Mouse (Mus musculus): ENCODE measurements around the gene Tiam2. TPM values are rescaled to one million over a fixed set of nuclear protein-coding genes. Genes with fewer than 3 reads are reported as not detected.

The Tiam2 gene
- total RNA-seq, 1 experiment: 3.1 TPM

- no peak overlapping the region for H3K9ac ChIP-seq (ENCODE audit: insufficient read depth, low read depth, low read length, poor library complexity, severe bottlenecking)
- no peaks in the 10 kb centered on the region for H3K9me3 ChIP-seq (ENCODE audit: control insufficient read depth, insufficient read depth, low read depth, low read length)
- in situ Hi-C loops (cut with MboI; ENCODE audit: low sequenced_read_pairs in 2 of 2, unreplicated experiment in 2 of 2): no loop called here
- H3K36me3 ChIP-seq (ENCODE audit: control insufficient read depth, insufficient read depth, low read length, poor library complexity, severe bottlenecking): no peaks in the 10 kb centered on the region
- 0 out of 4 replicates have a peak, but pooled peaks cover 0 to 3% of the 10 kb centered on the region in 2 experiments for H3K4me1 ChIP-seq (ENCODE audit: control insufficient read depth in 2 of 2, insufficient read depth in 2 of 2, low read length in 2 of 2, poor library complexity in 1 of 2)
- no peak for DNase-seq (ENCODE audit: low read depth, low spot score)
- no peak overlapping the region for H3K27ac ChIP-seq (ENCODE audit: insufficient read depth, low read depth, low read length, poor library complexity, severe bottlenecking)
- TF ChIP-seq HCFC1 (IDR thresholded peaks at IDR 0.05; ENCODE audit: borderline replicate concordance, insufficient read depth, low read length) (no peak), ZC3H11A (IDR thresholded peaks at IDR 0.05; ENCODE audit: borderline replicate concordance, low read depth, low read length) (no peak), MAFK (IDR thresholded peaks at IDR 0.05; ENCODE audit: insufficient read depth, low read depth, low read length) (no peak), CHD2 (IDR thresholded peaks at IDR 0.05; ENCODE audit: low read depth, low read length) (no peak), ZNF384 (IDR thresholded peaks at IDR 0.05; ENCODE audit: low read depth, low read length) (no peak)
- H3K4me3 ChIP-seq (ENCODE audit: insufficient read depth in 1 of 2, low read depth in 1 of 2, low read length in 2 of 2, poor library complexity in 1 of 2, severe bottlenecking in 1 of 2): no peak overlapping the region
Measured at GRCm38 (mm10) chr17:3407051-3407450, 80.7 kb downstream of the Tiam2 start.

- peaks cover 2 to 6% of the 10 kb centered on the region in 2 experiments; a peak in 1 of 4 replicates for H3K4me1 ChIP-seq (ENCODE audit: control insufficient read depth in 2 of 2, insufficient read depth in 2 of 2, low read length in 2 of 2, poor library complexity in 1 of 2)
- no peak overlapping the region for H3K27ac ChIP-seq (ENCODE audit: insufficient read depth, low read depth, low read length, poor library complexity, severe bottlenecking)
- TF ChIP-seq ZNF384 (IDR thresholded peaks at IDR 0.05; ENCODE audit: low read depth, low read length) (no peak), HCFC1 (IDR thresholded peaks at IDR 0.05; ENCODE audit: borderline replicate concordance, insufficient read depth, low read length) (no peak), MAFK (IDR thresholded peaks at IDR 0.05; ENCODE audit: insufficient read depth, low read depth, low read length) (no peak), CHD2 (IDR thresholded peaks at IDR 0.05; ENCODE audit: low read depth, low read length) (no peak), ZC3H11A (IDR thresholded peaks at IDR 0.05; ENCODE audit: borderline replicate concordance, low read depth, low read length) (no peak)
- DNase-seq (ENCODE audit: low read depth, low spot score): no peak
- no peak overlapping the region for H3K4me3 ChIP-seq (ENCODE audit: insufficient read depth in 1 of 2, low read depth in 1 of 2, low read length in 2 of 2, poor library complexity in 1 of 2, severe bottlenecking in 1 of 2)
- H3K9ac ChIP-seq (ENCODE audit: insufficient read depth, low read depth, low read length, poor library complexity, severe bottlenecking): no peak overlapping the region
- H3K36me3 ChIP-seq (ENCODE audit: control insufficient read depth, insufficient read depth, low read length, poor library complexity, severe bottlenecking): no peaks in the 10 kb centered on the region
- in situ Hi-C loops (cut with MboI; ENCODE audit: low sequenced_read_pairs in 2 of 2, unreplicated experiment in 2 of 2): no loop called here
- no peaks in the 10 kb centered on the region for H3K9me3 ChIP-seq (ENCODE audit: control insufficient read depth, insufficient read depth, low read depth, low read length)
Measured at GRCm38 (mm10) chr17:3410307-3410706, 83.9 kb downstream of the Tiam2 start.

- TF ChIP-seq ZNF384 (IDR thresholded peaks at IDR 0.05; ENCODE audit: low read depth, low read length) (no peak), ZC3H11A (IDR thresholded peaks at IDR 0.05; ENCODE audit: borderline replicate concordance, low read depth, low read length) (no peak), CHD2 (IDR thresholded peaks at IDR 0.05; ENCODE audit: low read depth, low read length) (no peak), HCFC1 (IDR thresholded peaks at IDR 0.05; ENCODE audit: borderline replicate concordance, insufficient read depth, low read length) (no peak), MAFK (IDR thresholded peaks at IDR 0.05; ENCODE audit: insufficient read depth, low read depth, low read length) (no peak)
- no peak overlapping the region for H3K27ac ChIP-seq (ENCODE audit: insufficient read depth, low read depth, low read length, poor library complexity, severe bottlenecking)
- in situ Hi-C loops (cut with MboI; ENCODE audit: low sequenced_read_pairs in 2 of 2, unreplicated experiment in 2 of 2): no loop called here
- H3K36me3 ChIP-seq (ENCODE audit: control insufficient read depth, insufficient read depth, low read length, poor library complexity, severe bottlenecking): no peaks in the 10 kb centered on the region
- H3K4me3 ChIP-seq (ENCODE audit: insufficient read depth in 1 of 2, low read depth in 1 of 2, low read length in 2 of 2, poor library complexity in 1 of 2, severe bottlenecking in 1 of 2): no peak overlapping the region
- H3K9me3 ChIP-seq (ENCODE audit: control insufficient read depth, insufficient read depth, low read depth, low read length): no peaks in the 10 kb centered on the region
- no peak overlapping the region for H3K9ac ChIP-seq (ENCODE audit: insufficient read depth, low read depth, low read length, poor library complexity, severe bottlenecking)
- DNase-seq (ENCODE audit: low read depth, low spot score): no peak
- H3K4me1 ChIP-seq (ENCODE audit: control insufficient read depth in 2 of 2, insufficient read depth in 2 of 2, low read length in 2 of 2, poor library complexity in 1 of 2): peaks cover 2 to 5% of the 10 kb centered on the region in 2 experiments; a peak in 1 of 4 replicates
Measured at GRCm38 (mm10) chr17:3412771-3413170, 86.4 kb downstream of the Tiam2 start.

- Histone ChIP-seq H3K4me1 (ENCODE audit: control insufficient read depth in 2 of 2, insufficient read depth in 2 of 2, low read length in 2 of 2, poor library complexity in 1 of 2) (peaks cover 2 to 3% of the 10 kb centered on the region in 2 experiments; a peak in 1 of 4 replicates), H3K27ac (ENCODE audit: insufficient read depth, low read depth, low read length, poor library complexity, severe bottlenecking) (no peak overlapping the region), H3K9me3 (ENCODE audit: control insufficient read depth, insufficient read depth, low read depth, low read length) (no peaks in the 10 kb centered on the region), H3K36me3 (ENCODE audit: control insufficient read depth, insufficient read depth, low read length, poor library complexity, severe bottlenecking) (no peaks in the 10 kb centered on the region), H3K4me3 (ENCODE audit: insufficient read depth in 1 of 2, low read depth in 1 of 2, low read length in 2 of 2, poor library complexity in 1 of 2, severe bottlenecking in 1 of 2) (no peak overlapping the region), H3K9ac (ENCODE audit: insufficient read depth, low read depth, low read length, poor library complexity, severe bottlenecking) (no peak overlapping the region)
- TF ChIP-seq CHD2 (IDR thresholded peaks at IDR 0.05; ENCODE audit: low read depth, low read length) (no peak), ZC3H11A (IDR thresholded peaks at IDR 0.05; ENCODE audit: borderline replicate concordance, low read depth, low read length) (no peak), MAFK (IDR thresholded peaks at IDR 0.05; ENCODE audit: insufficient read depth, low read depth, low read length) (no peak), ZNF384 (IDR thresholded peaks at IDR 0.05; ENCODE audit: low read depth, low read length) (no peak)
- in situ Hi-C loops (cut with MboI; ENCODE audit: low sequenced_read_pairs in 2 of 2, unreplicated experiment in 2 of 2): no loop called here
- no peak for DNase-seq (ENCODE audit: low read depth, low spot score)
Measured at GRCm38 (mm10) chr17:3415580-3415979, 89.2 kb downstream of the Tiam2 start.

- no peak overlapping the region for H3K27ac ChIP-seq (ENCODE audit: insufficient read depth, low read depth, low read length, poor library complexity, severe bottlenecking)
- H3K36me3 ChIP-seq (ENCODE audit: control insufficient read depth, insufficient read depth, low read length, poor library complexity, severe bottlenecking): no peaks in the 10 kb centered on the region
- in situ Hi-C loops (cut with MboI; ENCODE audit: low sequenced_read_pairs in 2 of 2, unreplicated experiment in 2 of 2): no loop called here
- DNase-seq (ENCODE audit: low read depth, low spot score): no peak
- no peaks in the 10 kb centered on the region for H3K9me3 ChIP-seq (ENCODE audit: control insufficient read depth, insufficient read depth, low read depth, low read length)
- peaks cover 2 to 3% of the 10 kb centered on the region in 2 experiments; a peak in 1 of 4 replicates for H3K4me1 ChIP-seq (ENCODE audit: control insufficient read depth in 2 of 2, insufficient read depth in 2 of 2, low read length in 2 of 2, poor library complexity in 1 of 2)
- TF ChIP-seq MAFK (IDR thresholded peaks at IDR 0.05; ENCODE audit: insufficient read depth, low read depth, low read length): no peak
- H3K9ac ChIP-seq (ENCODE audit: insufficient read depth, low read depth, low read length, poor library complexity, severe bottlenecking): no peak overlapping the region
- no peak overlapping the region for H3K4me3 ChIP-seq (ENCODE audit: insufficient read depth in 1 of 2, low read depth in 1 of 2, low read length in 2 of 2, poor library complexity in 1 of 2, severe bottlenecking in 1 of 2)
Measured at GRCm38 (mm10) chr17:3416401-3416800, 90.0 kb downstream of the Tiam2 start.

Measured in ES-E14 (cell line).